Mouse (Mus musculus) ES-Bruce4 (cell line): ENCODE data around the gene H2-Aa. TPM values are rescaled to one million over a fixed set of nuclear protein-coding genes. Genes with fewer than 3 reads are reported as not detected.
"Not testable (repeated sequence)": the region's sequence is repeated elsewhere in the genome, so short reads cannot be mapped to it uniquely, and the experiment has no call there.

Experiments
- H3K27ac ChIP-seq: 2 replicates; pipeline ENCODE4 v1.5.1; 2012; ENCODE audit warnings: low read length, inconsistent platforms; ENCODE audit not compliant: insufficient read depth
- H3K27me3 ChIP-seq: 2 replicates; pipeline ENCODE4 v1.6.1; 2012; ENCODE audit warnings: mild to moderate bottlenecking, low read length, inconsistent platforms; ENCODE audit not compliant: control insufficient read depth, poor library complexity, insufficient read depth, severe bottlenecking
- H3K36me3 ChIP-seq: 2 replicates; pipeline ENCODE4 v1.6.1; 2012; ENCODE audit warnings: inconsistent platforms, mild to moderate bottlenecking, low read length, moderate library complexity; ENCODE audit not compliant: control insufficient read depth, poor library complexity, insufficient read depth, severe bottlenecking
- H3K4me1 ChIP-seq: one replicate; pipeline ENCODE4 v1.8.1; 2011; ENCODE audit warnings: low read length; ENCODE audit not compliant: control insufficient read depth, insufficient read depth
- H3K4me3 ChIP-seq: 2 replicates; pipeline ENCODE4 v1.5.1; 2011; ENCODE audit warnings: low read depth, mild to moderate bottlenecking, low read length
- H3K9ac ChIP-seq: 2 replicates; pipeline ENCODE4 v1.6.1; 2012; ENCODE audit warnings: low read depth, mild to moderate bottlenecking, inconsistent platforms; ENCODE audit not compliant: poor library complexity, severe bottlenecking
- H3K9me3 ChIP-seq: replicated peaks from 2 replicates; pipeline ENCODE4 v1.6.1; 2012; ENCODE audit warnings: mild to moderate bottlenecking, low read length, inconsistent platforms; ENCODE audit not compliant: control insufficient read depth, poor library complexity, insufficient read depth, severe bottlenecking
- CTCF ChIP-seq: IDR thresholded peaks from one replicate; pipeline ENCODE4 v1.8.1; 2011; ENCODE audit warnings: low read depth, low read length
- EP300 ChIP-seq: IDR thresholded peaks from 2 replicates; pipeline ENCODE4 v1.6.1; 2011; ENCODE audit warnings: low read depth, low read length; ENCODE audit not compliant: insufficient read depth
- POLR2A ChIP-seq: IDR thresholded peaks from one replicate; pipeline ENCODE4 v1.8.1; 2011; ENCODE audit warnings: low read length; ENCODE audit not compliant: insufficient read depth
- polyA plus RNA-seq: library from polyadenylated mRNA; stranded (reverse); fragments of >200 nt; gene quantifications from 2 replicates; pipeline ENCODE4 v1.2.4, GENCODE M21; 2011; ENCODE audit warnings: low read depth; ENCODE audit not compliant: missing spikeins, insufficient read depth, insufficient read length

Gene H2-Aa
- polyA plus RNA-seq, 1 experiment: not detected

DNA sequence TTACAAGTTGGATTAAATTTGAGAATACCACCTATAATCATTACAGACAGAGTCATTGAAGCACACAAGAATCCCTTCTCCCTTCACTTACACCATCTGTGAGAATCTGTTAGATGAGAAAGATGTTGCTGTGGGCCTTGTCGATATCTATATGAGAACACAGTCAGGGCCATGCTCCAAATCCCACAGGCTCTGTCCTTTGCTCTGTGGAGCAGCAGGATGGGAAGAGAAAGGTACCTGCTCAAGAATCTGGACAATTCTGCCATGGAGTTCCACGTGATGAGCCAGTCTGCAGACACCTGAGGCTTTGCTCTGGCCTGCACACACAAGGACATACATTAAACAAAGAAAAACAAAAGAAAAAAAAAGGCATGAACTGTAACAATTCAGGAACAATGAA, 29.1 kb upstream of the H2-Aa start:
- Histone ChIP-seq H3K4me1 (no peaks in the 10 kb centered on the region), H3K27ac (no peak overlapping the region), H3K27me3 (no peaks in the 10 kb centered on the region), H3K36me3 (no peaks in the 10 kb centered on the region), H3K4me3 (no peak overlapping the region), H3K9me3 (no peaks in the 10 kb centered on the region), H3K9ac (no peak overlapping the region)
- TF ChIP-seq POLR2A (no peak), EP300 (no peak), CTCF (no peak)

GRCm38 (mm10) chr17:34315512-34315911, 27.9 kb upstream of the H2-Aa start:
- no peak overlapping the region for H3K27ac ChIP-seq
- H3K9ac ChIP-seq: no peak overlapping the region
- H3K4me1 ChIP-seq: no peaks in the 10 kb centered on the region
- H3K36me3 ChIP-seq: no peaks in the 10 kb centered on the region
- no peaks in the 10 kb centered on the region for H3K9me3 ChIP-seq
- TF ChIP-seq EP300: no peak
- no peak for TF ChIP-seq CTCF
- TF ChIP-seq POLR2A: no peak
- H3K4me3 ChIP-seq: no peak overlapping the region
- H3K27me3 ChIP-seq: no peaks in the 10 kb centered on the region

DNA sequence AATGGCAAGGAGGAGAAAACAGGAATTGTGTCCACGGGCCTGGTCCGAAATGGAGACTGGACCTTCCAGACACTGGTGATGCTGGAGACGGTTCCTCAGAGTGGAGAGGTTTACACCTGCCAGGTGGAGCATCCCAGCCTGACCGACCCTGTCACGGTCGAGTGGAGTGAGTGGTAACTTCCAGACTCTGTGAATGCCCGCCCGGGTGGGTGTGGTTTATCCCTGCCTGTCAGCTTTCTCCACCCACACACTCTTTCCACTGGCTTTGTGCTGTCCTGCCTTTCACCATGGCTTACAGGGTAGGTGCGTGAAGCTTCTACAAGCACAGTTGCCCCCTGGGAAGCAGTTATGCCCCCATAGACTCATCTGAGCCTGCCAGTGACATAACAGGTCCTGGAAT, 26.7 kb upstream of the H2-Aa start:
- Histone ChIP-seq H3K36me3 (no peaks in the 10 kb centered on the region), H3K27ac (no peak overlapping the region), H3K9ac (no peak overlapping the region), H3K4me1 (no peaks in the 10 kb centered on the region), H3K27me3 (no peaks in the 10 kb centered on the region), H3K9me3 (no peaks in the 10 kb centered on the region), H3K4me3 (no peak overlapping the region)
- TF ChIP-seq CTCF (no peak), POLR2A (no peak), EP300 (no peak)

DNA sequence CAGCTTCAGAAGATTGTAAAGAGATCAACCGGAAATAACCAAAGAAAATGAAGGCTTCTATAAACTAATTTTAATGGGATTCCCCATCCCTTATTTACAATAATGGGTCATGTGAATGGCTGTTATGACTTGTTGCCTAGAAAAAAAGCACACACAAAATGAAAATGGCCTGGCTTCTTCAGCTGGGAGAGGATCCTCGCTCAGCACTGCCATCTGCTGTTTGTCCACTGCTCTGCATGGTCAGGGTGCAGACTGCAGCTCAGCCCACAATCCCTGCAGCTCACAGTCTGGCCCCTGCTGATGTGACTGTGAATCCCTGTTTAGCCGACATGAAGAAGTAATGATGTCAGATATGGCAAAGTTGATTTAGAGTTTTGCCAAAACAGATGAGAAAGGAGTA, 25.8 kb upstream of the H2-Aa start:
- no peaks in the 10 kb centered on the region for H3K4me1 ChIP-seq
- no peak overlapping the region for H3K27ac ChIP-seq
- H3K36me3 ChIP-seq: no peaks in the 10 kb centered on the region
- no peak overlapping the region for H3K9ac ChIP-seq
- H3K9me3 ChIP-seq: no peaks in the 10 kb centered on the region
- H3K4me3 ChIP-seq: no peak overlapping the region
- no peaks in the 10 kb centered on the region for H3K27me3 ChIP-seq
- peak; percentile 96 for TF ChIP-seq CTCF
- TF ChIP-seq EP300: no peak

DNA sequence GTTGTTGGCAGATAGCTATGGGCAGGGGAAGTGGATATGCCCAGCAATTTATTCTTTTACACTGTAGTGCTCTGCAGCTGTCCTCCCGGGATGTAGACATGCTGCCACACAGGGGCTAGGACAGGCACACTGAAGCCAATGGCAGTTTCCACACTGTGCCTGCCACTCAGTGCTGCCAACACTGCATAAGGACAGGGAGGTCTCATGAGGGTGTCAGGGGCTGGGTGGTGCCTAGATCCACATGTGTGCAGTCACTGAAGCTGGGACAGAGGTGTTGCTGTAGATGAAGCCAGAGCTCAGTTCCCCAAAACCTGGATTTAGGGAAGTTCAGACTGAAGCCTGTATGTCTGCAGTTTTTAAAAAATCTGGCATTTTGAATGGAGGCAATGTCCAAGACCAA, 24.6 kb upstream of the H2-Aa start:
- Histone ChIP-seq H3K4me1 (no peaks in the 10 kb centered on the region), H3K36me3 (no peaks in the 10 kb centered on the region), H3K4me3 (no peak overlapping the region), H3K27me3 (no peaks in the 10 kb centered on the region), H3K9ac (no peak overlapping the region), H3K27ac (no peak overlapping the region), H3K9me3 (no peaks in the 10 kb centered on the region)
- TF ChIP-seq EP300: no peak
- no peak for TF ChIP-seq CTCF
- TF ChIP-seq POLR2A: no peak

GRCm38 (mm10) chr17:34310526-34310925, 22.9 kb upstream of the H2-Aa start:
- not testable (repeated sequence) for H3K4me1 ChIP-seq, H3K9ac ChIP-seq, H3K4me3 ChIP-seq, H3K27ac ChIP-seq, H3K27me3 ChIP-seq, H3K36me3 ChIP-seq, H3K9me3 ChIP-seq

DNA sequence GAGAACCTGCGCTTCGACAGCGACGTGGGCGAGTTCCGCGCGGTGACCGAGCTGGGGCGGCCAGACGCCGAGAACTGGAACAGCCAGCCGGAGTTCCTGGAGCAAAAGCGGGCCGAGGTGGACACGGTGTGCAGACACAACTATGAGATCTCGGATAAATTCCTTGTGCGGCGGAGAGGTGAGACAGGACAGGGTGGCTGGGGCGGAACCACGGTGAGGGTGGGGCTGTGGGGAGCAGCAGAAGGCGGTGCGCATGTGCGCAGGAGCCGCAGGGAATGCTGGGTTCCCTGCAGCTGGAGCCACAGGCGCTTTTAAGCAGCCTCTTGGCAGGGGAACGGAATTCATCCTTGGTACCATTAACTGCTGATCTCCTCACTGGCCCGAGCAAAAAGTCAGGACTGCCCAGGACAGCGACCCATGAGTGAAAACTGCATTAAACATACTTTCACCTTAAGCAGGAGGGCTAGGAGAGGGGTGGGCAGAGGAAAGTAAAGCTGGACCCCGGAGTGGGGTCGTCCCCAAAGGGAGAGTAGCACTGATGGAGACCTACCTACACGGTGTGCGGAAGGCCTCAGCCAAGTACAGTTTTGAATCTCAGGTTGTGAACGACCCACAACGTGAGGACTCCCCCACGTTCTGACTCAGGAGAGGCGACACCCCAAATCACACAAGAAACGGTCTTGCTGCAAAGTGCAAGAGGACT, 22.2 kb upstream of the H2-Aa start:
- Histone ChIP-seq H3K27ac (no peak overlapping the region), H3K27me3 (no peaks in the 10 kb centered on the region), H3K4me1 (no peaks in the 10 kb centered on the region), H3K9me3 (no peaks in the 10 kb centered on the region), H3K9ac (no peak overlapping the region), H3K4me3 (peak overlapping the region; percentile 51), H3K36me3 (no peaks in the 10 kb centered on the region)
- TF ChIP-seq POLR2A: no peak
- no peak for TF ChIP-seq EP300
- no peak for TF ChIP-seq CTCF
